Mouse (Mus musculus) lung, postnatal 0 days (tissue): ENCODE data around the gene Rabif. TPM values are rescaled to one million over a fixed set of nuclear protein-coding genes. Genes with fewer than 3 reads are reported as not detected.
A peak's percentile ranks its signal among the peaks of the same experiment; 100 is the strongest.
"Not testable (repeated sequence)": the region's sequence is repeated elsewhere in the genome, so short reads cannot be mapped to it uniquely, and the experiment has no call there.

Experiments
- ATAC-seq: fragments of 200-750 bp; cut with Nextera tagmentation; 2 replicates; pipeline ENCODE4 v1.8.0; 2017; ENCODE audit warnings: moderate library complexity
- DNase-seq: peaks from one replicate; pipeline ENCODE4 v3.0.0-alpha.2; 2016; ENCODE audit warnings: low spot score
- H3K27ac ChIP-seq: fragments of 300-500 bp; sonication (generic); 2 replicates; pipeline ENCODE4 v1.5.1; 2014; ENCODE audit warnings: antibody characterized with exemption, mild to moderate bottlenecking, low read length, mixed read lengths
- H3K27me3 ChIP-seq: fragments of 300-500 bp; sonication (generic); replicated peaks from 2 replicates; pipeline ENCODE4 v1.6.1; 2014; ENCODE audit warnings: low read length, mixed read lengths; ENCODE audit not compliant: insufficient read depth
- H3K36me3 ChIP-seq: fragments of 300-500 bp; sonication (generic); 2 replicates; pipeline ENCODE4 v1.6.1; 2014; ENCODE audit warnings: low read length, mixed read lengths; ENCODE audit not compliant: insufficient read depth
- H3K4me1 ChIP-seq: fragments of 300-500 bp; sonication (generic); 2 replicates; pipeline ENCODE4 v1.6.1; 2014; ENCODE audit warnings: antibody characterized with exemption, low read depth, low read length, mixed read lengths; ENCODE audit not compliant: insufficient read depth
- H3K4me2 ChIP-seq: fragments of 300-500 bp; sonication (generic); replicated peaks from 2 replicates; pipeline ENCODE4 v1.6.1; 2014; ENCODE audit warnings: low read depth, mild to moderate bottlenecking, low read length, moderate library complexity, mixed read lengths
- H3K4me3 ChIP-seq: fragments of 300-500 bp; sonication (generic); 2 replicates; pipeline ENCODE4 v1.5.1; 2014; ENCODE audit warnings: low read depth, low read length
- H3K9ac ChIP-seq: fragments of 300-500 bp; sonication (generic); replicated peaks from 2 replicates; pipeline ENCODE4 v1.6.1; 2014; ENCODE audit warnings: low read depth, mild to moderate bottlenecking
- H3K9me3 ChIP-seq: fragments of 300-500 bp; sonication (generic); 2 replicates; pipeline ENCODE4 v1.6.1; 2016; ENCODE audit warnings: low read length, mixed read lengths
- CTCF ChIP-seq: IDR thresholded peaks from 2 replicates; pipeline ENCODE4 v1.5.1; 2016; ENCODE audit warnings: antibody characterized with exemption, mild to moderate bottlenecking
- EP300 ChIP-seq: IDR thresholded peaks from 2 replicates; pipeline ENCODE4 v1.6.1; 2016; ENCODE audit warnings: antibody characterized with exemption, mild to moderate bottlenecking, control low read depth
- WGBS: fragments of 180-500 bp; shearing (Covaris S2); extraction: QIAGEN DNeasy Blood & Tissue Kit; methylation state at CpG from one replicate; pipeline ENCODE4 v1.1.7; 2014; 5-methylcytosine and 5-hydroxymethylcytosine counted together
- polyA plus RNA-seq: library from polyadenylated mRNA; unstranded; fragments of >200 nt; fragmentation: Nextera tagmentation; extraction: Ambion mirVana; gene quantifications from 2 replicates; pipeline ENCODE4 v1.2.1, GENCODE M21; 2015

Gene Rabif
- polyA plus RNA-seq, 1 experiment from 2014 or later, result 29.1 TPM

DNA sequence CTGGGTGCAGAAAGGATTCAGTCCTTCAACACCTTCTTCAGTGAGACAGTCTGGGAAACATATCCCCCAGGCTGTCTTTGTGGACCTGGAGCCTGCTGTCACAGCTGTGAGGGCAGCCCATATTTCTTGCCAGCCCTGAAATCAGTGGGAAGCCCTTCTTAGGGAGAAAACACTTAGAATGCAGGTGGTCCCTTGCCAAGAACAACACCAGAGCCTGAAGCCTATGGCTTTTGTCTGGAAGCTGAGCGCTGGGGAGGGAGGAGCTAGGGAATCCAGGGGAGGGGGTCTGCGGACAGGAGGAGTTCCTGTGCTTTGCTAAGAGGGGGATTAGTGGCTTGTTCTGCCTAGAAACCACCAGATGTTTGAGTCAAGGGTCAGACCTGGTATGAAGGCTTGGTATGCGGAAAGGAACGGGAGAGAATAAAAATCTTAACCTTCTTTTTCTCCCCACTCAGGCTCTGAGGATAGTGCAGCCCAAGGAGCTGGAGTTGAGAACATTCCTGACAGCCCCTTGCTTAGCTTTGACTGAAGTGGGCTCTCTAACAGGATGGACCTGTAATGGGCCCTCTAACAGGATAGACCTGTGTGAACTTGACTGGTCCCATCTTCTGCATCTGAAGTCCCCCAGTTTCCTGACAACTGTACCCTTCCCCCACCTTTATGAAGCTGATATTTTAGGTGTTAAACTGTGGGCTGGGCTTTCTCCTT, 22.2 kb downstream of the Rabif start:
- no peaks in the 10 kb centered on the region for H3K27me3 ChIP-seq
- 0 out of 2 replicates have a peak overlapping the region, but pooled peaks have one; percentile 4 for H3K4me2 ChIP-seq
- H3K4me3 ChIP-seq, result no peak overlapping the region
- H3K36me3 ChIP-seq, result no peaks in the 10 kb centered on the region
- H3K4me1 ChIP-seq, result peaks cover 10% of the 10 kb centered on the region; the same call in 1 of the 2 replicates
- H3K9ac ChIP-seq, result no peak overlapping the region
- DNase-seq (peak; percentile 77), ATAC-seq (peak; percentile 40)
- no peak for TF ChIP-seq EP300
- no peak for TF ChIP-seq CTCF
- H3K27ac ChIP-seq, result peak overlapping the region; percentile 64
- WGBS, result 20% methylated on average over 4 of the region's 4 CpGs
- H3K9me3 ChIP-seq, result no peaks in the 10 kb centered on the region

DNA sequence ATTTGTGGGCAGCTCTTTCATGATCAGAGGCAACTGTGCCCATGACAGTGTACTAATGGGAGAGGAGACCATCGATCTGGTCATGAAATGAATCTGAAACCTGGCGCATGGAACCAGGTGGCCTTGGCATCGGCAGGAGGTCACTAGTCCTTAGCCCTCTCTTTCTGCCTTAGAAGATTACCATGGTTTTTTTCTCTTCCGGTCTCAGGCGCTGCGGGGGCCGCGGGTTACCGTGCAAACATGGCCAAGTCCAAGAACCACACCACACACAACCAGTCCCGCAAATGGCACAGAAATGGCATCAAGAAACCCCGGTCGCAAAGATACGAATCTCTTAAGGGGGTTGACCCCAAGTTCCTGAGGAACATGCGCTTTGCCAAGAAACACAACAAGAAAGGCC, 23.4 kb downstream of the Rabif start:
- DNase-seq, H3K36me3 ChIP-seq, H3K9me3 ChIP-seq, H3K9ac ChIP-seq, H3K27ac ChIP-seq, ATAC-seq, H3K4me2 ChIP-seq, H3K27me3 ChIP-seq, H3K4me3 ChIP-seq: not testable (repeated sequence)
- peaks cover 10% of the 10 kb centered on the region; the same call in 1 of the 2 replicates for H3K4me1 ChIP-seq
- 94% methylated on average over 14 of the region's 14 CpGs for WGBS

DNA sequence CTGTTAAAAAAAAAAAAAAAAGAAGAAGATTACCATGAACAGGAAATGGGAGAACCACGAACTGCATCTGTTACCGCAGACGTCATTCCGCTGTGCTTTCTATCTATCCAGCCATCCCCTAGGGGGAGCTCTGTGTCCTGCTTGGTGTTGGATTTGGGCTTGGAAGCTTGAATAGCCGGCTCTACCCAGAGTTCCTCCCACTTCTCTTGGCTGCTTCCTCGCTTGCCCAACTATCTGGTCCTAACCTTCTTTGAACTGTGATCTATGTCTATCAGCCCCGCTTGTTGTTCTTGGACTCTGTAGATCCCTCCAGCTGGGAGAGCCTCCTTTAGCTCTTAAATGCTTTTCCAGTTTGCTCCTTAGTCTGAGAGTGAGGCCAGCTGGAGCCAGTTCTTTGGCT, 24.2 kb downstream of the Rabif start:
- ATAC-seq (peak; percentile 88), DNase-seq (peak; percentile 98)
- Histone ChIP-seq H3K4me2 (no peak overlapping the region), H3K4me1 (peaks cover 9% of the 10 kb centered on the region; the same call in 1 of the 2 replicates), H3K4me3 (no peak overlapping the region), H3K36me3 (no peaks in the 10 kb centered on the region), H3K9me3 (no peaks in the 10 kb centered on the region), H3K27me3 (no peaks in the 10 kb centered on the region), H3K9ac (no peak overlapping the region), H3K27ac (no peak overlapping the region)
- TF ChIP-seq CTCF (peak; percentile 89), EP300 (no peak)
- 7% methylated on average over 7 of the region's 7 CpGs for WGBS

DNA sequence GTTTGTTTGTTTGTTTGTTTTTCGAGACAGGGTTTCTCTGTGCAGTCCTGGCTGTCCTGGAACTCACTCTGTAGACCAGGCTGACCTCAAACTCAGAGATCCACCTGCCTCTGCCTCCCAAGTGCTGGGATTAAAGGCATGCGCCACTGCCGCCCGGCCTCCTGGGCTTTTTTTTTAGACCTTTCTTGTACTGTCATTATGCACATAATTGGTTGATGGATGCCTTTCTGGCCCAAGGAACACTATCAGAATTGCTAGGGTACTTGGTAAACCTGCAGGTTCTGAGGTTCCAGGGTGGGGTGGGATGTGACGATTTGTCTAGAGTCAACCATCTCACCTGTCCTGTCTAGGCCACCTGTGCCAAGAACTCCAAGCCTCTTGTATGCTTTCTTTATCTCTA, 24.8 kb downstream of the Rabif start:
- H3K27ac ChIP-seq, H3K4me1 ChIP-seq, DNase-seq, ATAC-seq, H3K9ac ChIP-seq, H3K36me3 ChIP-seq, H3K4me2 ChIP-seq, H3K27me3 ChIP-seq, H3K9me3 ChIP-seq, H3K4me3 ChIP-seq: not testable (repeated sequence)
- 94% methylated on average over 5 of the region's 5 CpGs for WGBS

DNA sequence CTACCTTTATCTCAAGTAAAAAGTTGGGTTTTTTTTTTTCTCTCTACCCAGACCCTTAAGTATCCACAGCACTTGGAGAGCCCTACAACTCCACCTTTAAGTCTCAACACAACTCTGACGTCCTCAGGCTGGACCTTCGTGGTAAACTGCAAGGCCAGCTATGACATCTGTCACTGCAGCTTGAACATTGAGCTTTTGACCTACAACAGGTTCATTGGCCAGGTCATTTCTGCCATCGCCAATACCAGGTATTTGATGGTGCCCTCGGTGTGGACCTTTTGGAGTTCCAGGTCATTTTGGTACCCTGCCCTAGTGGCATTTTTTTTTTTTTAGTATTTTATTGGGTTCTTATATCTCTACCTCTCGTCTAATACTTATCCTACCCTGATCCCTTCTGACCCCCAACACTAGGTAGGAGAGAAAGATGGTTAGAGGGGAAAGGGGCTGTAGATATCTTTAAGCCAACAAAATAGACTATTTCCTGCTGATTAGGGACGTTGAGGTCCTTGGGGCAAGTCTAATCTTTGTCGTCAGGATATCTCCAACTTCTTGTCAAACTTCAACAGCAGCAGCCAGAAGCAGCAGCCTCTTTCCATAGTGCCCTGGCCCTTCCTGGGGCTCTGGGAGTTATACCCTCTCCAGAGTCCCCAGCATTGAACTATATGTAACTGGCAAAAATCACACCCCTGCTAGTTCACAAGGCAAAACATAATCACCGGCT, 25.7 kb downstream of the Rabif start:
- no peak overlapping the region for H3K4me3 ChIP-seq
- DNase-seq (no peak), ATAC-seq (no peak)
- H3K36me3 ChIP-seq, result no peaks in the 10 kb centered on the region
- no peaks in the 10 kb centered on the region for H3K9me3 ChIP-seq
- no peak overlapping the region for H3K4me2 ChIP-seq
- no peak for TF ChIP-seq CTCF
- no peak overlapping the region for H3K9ac ChIP-seq
- no peak overlapping the region for H3K27ac ChIP-seq
- H3K27me3 ChIP-seq, result no peaks in the 10 kb centered on the region
- H3K4me1 ChIP-seq, result peaks cover 8% of the 10 kb centered on the region; the same call in 1 of the 2 replicates
- 65% methylated on average over 8 of the region's 8 CpGs for WGBS

DNA sequence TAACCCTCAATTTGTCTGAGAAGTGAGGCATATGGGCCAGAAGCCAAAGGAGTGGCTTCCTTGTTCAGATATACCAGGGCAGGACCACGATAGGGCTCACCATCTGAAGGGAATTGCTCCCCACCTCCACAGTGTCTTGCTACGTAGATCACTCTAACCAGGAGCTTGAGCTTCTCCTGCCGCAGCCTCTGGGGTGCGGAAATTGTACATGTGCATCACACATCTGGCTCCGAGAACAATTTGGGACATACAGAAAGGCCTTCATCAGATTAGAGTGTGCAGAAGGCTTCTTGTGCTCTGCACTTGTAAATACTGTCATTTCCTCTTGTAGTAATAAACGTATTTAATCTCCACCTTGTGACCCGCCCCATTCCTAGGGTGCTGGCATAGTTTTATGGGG, 26.7 kb downstream of the Rabif start:
- DNase-seq, result no peak
- no peak overlapping the region for H3K4me2 ChIP-seq
- no peak overlapping the region for H3K9ac ChIP-seq
- no peak overlapping the region for H3K4me3 ChIP-seq
- H3K27ac ChIP-seq, result no peak overlapping the region
- TF ChIP-seq CTCF, result no peak
- no peak for TF ChIP-seq EP300
- H3K9me3 ChIP-seq, result no peaks in the 10 kb centered on the region
- no peak for ATAC-seq
- peaks cover 4% of the 10 kb centered on the region; the same call in 1 of the 2 replicates for H3K4me1 ChIP-seq
- no peaks in the 10 kb centered on the region for H3K36me3 ChIP-seq
- WGBS, result 68% methylated on average over 7 of the region's 7 CpGs
- no peaks in the 10 kb centered on the region for H3K27me3 ChIP-seq
